8 mouse cellular contexts compared by ENCODE assay signal in genomic region chr11:51916033-51916929, GRCm38 (mm10). TPM values are rescaled to one million over a fixed set of nuclear protein-coding genes. Genes with fewer than 3 reads are reported as not detected.
A peak's percentile ranks its signal among the peaks of the same experiment; 100 is the strongest.
DNase-seq lines count a peak whose midpoint lies in the region; ATAC-seq and TF ChIP-seq lines count a peak whose summit lies in the region.

No protein-coding gene starts in this region.

- under 1% methylated on average over 28 of the region's 29 CpGs for WGBS in lung, embryonic 15.5 days

- TF ChIP-seq EP300 in ES-Bruce4 (IDR thresholded peaks at IDR 0.05; ENCODE audit: insufficient read depth, low read depth, low read length), result 0 out of 2 replicates have a peak, but pooled peaks have one; percentile 36

- H3K27me3 ChIP-seq in ES-Bruce4 (ENCODE audit: control insufficient read depth, insufficient read depth, low read length, poor library complexity, severe bottlenecking), result no peaks in the 10 kb centered on the region
- H3K27me3 ChIP-seq in lung, embryonic 15.5 days, result no peaks in the 10 kb centered on the region

- ATAC-seq in hematopoietic stem cell, adult 5-6 weeks (replicated peaks in 1 of 2; ENCODE audit: insufficient read depth in 1 of 2, low FRiP score in 2 of 2, low TSS enrichment in 1 of 2, low read depth in 1 of 2, poor library complexity in 2 of 2, severe bottlenecking in 2 of 2), result peak; percentile 34 to 44; a peak in 3 of 4 replicates
- peak; percentile 90 for ATAC-seq in lung, embryonic 15.5 days (ENCODE audit: borderline replicate concordance, extremely low read depth, low FRiP score, low TSS enrichment)

- H3K9me3 ChIP-seq in ES-Bruce4 (replicated peaks; ENCODE audit: control insufficient read depth, insufficient read depth, low read length, poor library complexity, severe bottlenecking), result no peaks in the 10 kb centered on the region
- no peaks in the 10 kb centered on the region for H3K9me3 ChIP-seq in lung, embryonic 15.5 days

- peak overlapping the region; percentile 56 for H3K4me3 ChIP-seq in ES-Bruce4 (ENCODE audit: low read depth, low read length)
- H3K4me3 ChIP-seq in lung, embryonic 15.5 days, result peak overlapping the region; percentile 33

- peak overlapping the region; percentile 70 for H3K4me2 ChIP-seq in lung, embryonic 15.5 days

- no peaks in the 10 kb centered on the region for H3K36me3 ChIP-seq in ES-Bruce4 (ENCODE audit: control insufficient read depth, insufficient read depth, low read length, poor library complexity, severe bottlenecking)
- H3K36me3 ChIP-seq in lung, embryonic 15.5 days, result no peaks in the 10 kb centered on the region

- TF ChIP-seq CTCF in ES-Bruce4 (IDR thresholded peaks at IDR 0.05; ENCODE audit: low read depth, low read length), result no peak

- peak; percentile 23 for TF ChIP-seq POLR2A in ES-Bruce4 (IDR thresholded peaks at IDR 0.05; ENCODE audit: insufficient read depth, low read length)

- peak; percentile 71 for DNase-seq in cerebellum, adult 11-12 months
- DNase-seq in forelimb bud, embryonic 11.5 days (ENCODE audit: low read depth, low spot score), result peak; percentile 25
- DNase-seq in layer of hippocampus, adult 9-10 months (ENCODE audit: low spot score), result peak; percentile 78
- peak; percentile 93 for DNase-seq in ovary, adult 18-20 months (ENCODE audit: low spot score)
- peak; percentile 43 for DNase-seq in thymus, postnatal 25 days

- H3K4me1 ChIP-seq in ES-Bruce4 (ENCODE audit: control insufficient read depth, insufficient read depth, low read length), result no peaks in the 10 kb centered on the region
- H3K4me1 ChIP-seq in lung, embryonic 15.5 days, result peaks cover 36% of the 10 kb centered on the region

- H3K27ac ChIP-seq in ES-Bruce4 (ENCODE audit: insufficient read depth, low read length), result peak overlapping the region; percentile 66
- H3K27ac ChIP-seq in lung, embryonic 15.5 days, result peak overlapping the region; percentile 97

- peak overlapping the region; percentile 54 for H3K9ac ChIP-seq in ES-Bruce4 (ENCODE audit: low read depth, poor library complexity, severe bottlenecking)
- peak overlapping the region; percentile 22; the same call in 1 of the 2 replicates for H3K9ac ChIP-seq in lung, embryonic 15.5 days

RNA-seq across cellular contexts. Expression of gene Cdkn2aipnl, which starts 51.2 kb away (rescaled TPM):
- polyA plus RNA-seq in ES-Bruce4 (2011; ENCODE audit: insufficient read depth, insufficient read length, low read depth, missing spikeins), result 69.8 and 77.1 TPM in 2 replicates
- total RNA-seq in hematopoietic stem cell, adult 5-6 weeks (2017), result 47.6 and 63.6 TPM in 2 replicates
- 102 and 109 TPM in 2 replicates for polyA plus RNA-seq in lung, embryonic 15.5 days (2015; fragmentation: Nextera tagmentation; extraction: Ambion mirVana)

RNA-seq across cellular contexts. Expression of gene Jade2, which starts 58.8 kb away (rescaled TPM):
- 9.6 and 10.1 TPM in 2 replicates for polyA plus RNA-seq in ES-Bruce4 (2011; ENCODE audit: insufficient read depth, insufficient read length, low read depth, missing spikeins)
- 16.3 and 17.0 TPM in 2 replicates for total RNA-seq in hematopoietic stem cell, adult 5-6 weeks (2017)
- 2.3 and 2.4 TPM in 2 replicates for polyA plus RNA-seq in lung, embryonic 15.5 days (2015; fragmentation: Nextera tagmentation; extraction: Ambion mirVana)

Comparison
In these comparisons a context has a peak if more than half of its experiments do, and no peak if none do; other contexts are left out.
1. Peak in every context shown above with its lines: DNase-seq, ATAC-seq, H3K4me3 ChIP-seq and H3K27ac ChIP-seq.
2. DNase-seq: peak in every context shown above with its lines; median percentile 93 in ovary, adult 18-20 months; 78 in layer of hippocampus, adult 9-10 months; 71 in cerebellum, adult 11-12 months; 43 in thymus, postnatal 25 days; 25 in forelimb bud, embryonic 11.5 days.